Mouse (Mus musculus): ENCODE data around the gene Kif9. TPM values are rescaled to one million over a fixed set of nuclear protein-coding genes. Genes with fewer than 3 reads are reported as not detected.

Gene Kif9
- 1.9 and 3.6 TPM in 2 replicates for polyA plus RNA-seq (2012; rRNA removed)

DNA sequence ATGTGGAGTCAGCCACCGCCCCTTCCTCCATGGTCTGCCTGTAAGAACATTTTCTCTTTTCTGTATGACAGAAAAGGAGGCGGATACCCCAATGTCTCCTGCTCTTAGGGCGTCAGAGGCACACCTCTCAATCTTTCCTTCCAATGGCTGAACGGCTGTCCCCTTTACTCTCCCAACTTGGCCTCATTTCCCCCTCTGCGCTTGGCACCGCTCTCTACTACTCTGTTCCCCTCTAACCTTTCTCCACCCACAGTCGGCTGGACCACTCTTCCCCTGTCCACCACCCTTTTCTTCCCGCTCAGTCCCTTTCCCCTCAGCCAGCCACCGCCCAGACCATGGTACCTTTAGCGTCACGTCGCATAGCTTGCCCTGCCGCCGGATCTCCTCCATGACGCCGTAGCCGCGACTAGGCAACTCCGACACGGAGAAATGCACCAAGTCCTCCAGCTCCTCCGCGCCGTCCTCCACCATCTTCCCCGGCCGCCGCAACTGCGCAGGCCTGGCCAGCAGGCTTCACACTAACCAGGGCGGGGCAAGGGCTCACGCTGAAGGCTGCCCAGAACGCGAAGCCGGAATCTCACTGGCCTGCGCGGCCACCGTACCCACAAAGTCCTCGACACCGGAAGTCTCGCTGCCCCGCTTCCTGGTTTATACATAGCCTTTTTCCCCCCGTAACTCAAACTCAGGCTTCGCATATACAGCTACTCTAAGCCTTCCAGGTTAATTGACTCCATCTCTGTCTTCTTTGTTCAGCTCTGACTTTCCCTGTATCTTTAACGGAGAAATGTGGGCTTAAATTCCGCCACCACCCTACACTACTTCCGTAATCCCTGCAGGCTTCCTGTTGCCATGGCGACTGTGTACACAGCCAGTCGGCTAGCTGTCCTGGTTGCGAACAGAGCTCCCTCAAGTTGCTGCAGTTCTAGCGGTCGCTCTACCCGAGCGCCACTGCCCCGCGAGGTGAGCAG lies at the start of gene Kif9, which contains the start of gene Klhl18:
Gene Kif9, plus strand, starts transcription at position 835 of the 968 bp plus-strand sequence.
Gene Klhl18, minus strand, starts transcription at position 571 of the 968 bp plus-strand sequence.
- TF ChIP-seq POLR2A (IDR thresholded peaks at IDR 0.05; ENCODE audit: borderline replicate concordance, extremely low read depth, insufficient read depth, insufficient read length, poor library complexity, severe bottlenecking) (peak; percentile 71; the same call in 1 of the 2 replicates), CTCF (IDR thresholded peaks at IDR 0.05; ENCODE audit: borderline replicate concordance, extremely low read depth, insufficient read depth, insufficient read length) (no peak)
- DNase-seq (ENCODE audit: low read depth) = peak; percentile 99

DNA sequence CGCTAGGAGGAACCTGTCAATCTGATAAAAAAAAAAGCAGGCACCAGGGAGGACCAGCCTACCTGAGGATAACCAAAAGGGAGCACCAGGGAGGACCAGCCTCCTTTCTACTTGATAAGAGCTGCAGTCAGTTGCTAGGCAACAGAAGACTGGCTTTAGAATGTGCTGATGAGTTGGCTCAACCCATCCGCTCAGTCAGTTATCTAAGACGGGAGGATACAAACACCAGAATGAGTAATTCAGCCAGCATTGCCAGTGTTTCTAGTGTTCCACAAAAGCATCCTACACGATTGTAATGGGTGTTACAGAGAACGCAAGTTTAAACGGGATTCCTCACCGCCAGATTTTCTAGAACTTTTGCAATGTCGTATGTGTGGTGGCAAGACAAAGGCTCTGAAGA lies 45.5 kb upstream of the Kif9 start:
- no peak for TF ChIP-seq POLR2A (IDR thresholded peaks at IDR 0.05; ENCODE audit: borderline replicate concordance, extremely low read depth, insufficient read depth, insufficient read length, poor library complexity, severe bottlenecking)
- TF ChIP-seq CTCF (IDR thresholded peaks at IDR 0.05; ENCODE audit: borderline replicate concordance, extremely low read depth, insufficient read depth, insufficient read length) = no peak
- peak; percentile 22 for DNase-seq (ENCODE audit: low read depth)

DNA sequence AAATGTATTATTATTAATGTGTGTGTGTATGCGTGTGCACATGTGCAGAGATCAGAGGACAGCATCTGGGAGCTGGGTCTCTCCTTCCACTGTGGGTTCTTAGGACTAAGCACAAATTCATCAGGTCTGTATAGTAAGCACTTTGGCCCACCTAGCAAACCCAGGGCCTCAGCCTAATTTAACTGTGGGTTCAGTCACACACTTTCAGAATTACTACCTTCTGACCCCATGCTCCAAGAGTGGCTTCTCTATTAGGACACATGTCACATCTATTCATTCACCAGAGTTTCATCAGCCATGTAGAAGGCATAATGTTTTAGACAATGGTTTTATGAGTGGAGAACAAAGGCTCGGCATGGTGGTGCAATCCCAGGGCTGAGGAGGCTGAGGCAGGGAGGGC lies 43.7 kb upstream of the Kif9 start:
- DNase-seq (ENCODE audit: low read depth) = no peak
- TF ChIP-seq POLR2A (IDR thresholded peaks at IDR 0.05; ENCODE audit: borderline replicate concordance, extremely low read depth, insufficient read depth, insufficient read length, poor library complexity, severe bottlenecking) (no peak), CTCF (IDR thresholded peaks at IDR 0.05; ENCODE audit: borderline replicate concordance, extremely low read depth, insufficient read depth, insufficient read length) (no peak)

DNA sequence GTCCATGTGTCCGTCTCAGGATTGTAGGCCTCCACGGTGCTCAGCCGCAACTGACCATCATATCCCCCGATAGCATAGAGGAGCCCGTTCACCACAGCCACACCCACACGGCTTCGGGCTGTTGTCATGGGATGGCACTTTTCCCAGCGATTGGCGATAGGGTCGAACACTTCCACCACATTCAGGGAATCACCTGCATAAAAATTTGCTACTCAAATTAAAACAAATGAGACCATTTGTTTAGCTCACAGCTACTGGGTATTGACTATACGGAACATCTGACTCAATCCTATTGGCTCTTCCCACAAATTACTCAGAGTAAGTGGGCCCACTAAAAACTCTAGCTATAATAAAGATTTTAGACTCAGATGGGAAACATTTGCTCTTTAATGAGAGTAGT lies 40.7 kb upstream of the Kif9 start:
- DNase-seq (ENCODE audit: low read depth) = no peak
- TF ChIP-seq CTCF (IDR thresholded peaks at IDR 0.05; ENCODE audit: borderline replicate concordance, extremely low read depth, insufficient read depth, insufficient read length) (no peak), POLR2A (IDR thresholded peaks at IDR 0.05; ENCODE audit: borderline replicate concordance, extremely low read depth, insufficient read depth, insufficient read length, poor library complexity, severe bottlenecking) (no peak)

DNA sequence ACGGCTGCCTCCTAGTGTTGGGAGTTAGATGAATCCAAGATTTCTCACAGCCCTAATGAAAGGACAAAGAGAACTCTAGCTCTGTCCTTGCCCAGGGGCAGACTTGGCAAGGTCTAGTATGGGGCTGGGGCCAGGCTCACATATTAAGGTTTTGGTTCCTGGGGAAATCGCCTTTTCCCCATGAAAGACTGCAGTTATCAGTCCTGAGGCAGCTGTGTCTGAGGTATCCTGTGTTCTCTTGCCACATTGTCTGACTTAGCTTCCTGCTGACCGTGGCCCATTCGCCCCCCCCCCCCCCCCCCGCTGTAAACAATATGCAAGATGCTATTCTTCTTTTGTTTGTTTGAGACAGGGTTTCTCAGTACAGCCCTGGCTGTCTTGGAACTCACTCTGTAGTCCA lies 36.7 kb upstream of the Kif9 start:
- no peak for TF ChIP-seq CTCF (IDR thresholded peaks at IDR 0.05; ENCODE audit: borderline replicate concordance, extremely low read depth, insufficient read depth, insufficient read length)
- no peak for TF ChIP-seq POLR2A (IDR thresholded peaks at IDR 0.05; ENCODE audit: borderline replicate concordance, extremely low read depth, insufficient read depth, insufficient read length, poor library complexity, severe bottlenecking)
- DNase-seq (ENCODE audit: low read depth) = peak; percentile 16

DNA sequence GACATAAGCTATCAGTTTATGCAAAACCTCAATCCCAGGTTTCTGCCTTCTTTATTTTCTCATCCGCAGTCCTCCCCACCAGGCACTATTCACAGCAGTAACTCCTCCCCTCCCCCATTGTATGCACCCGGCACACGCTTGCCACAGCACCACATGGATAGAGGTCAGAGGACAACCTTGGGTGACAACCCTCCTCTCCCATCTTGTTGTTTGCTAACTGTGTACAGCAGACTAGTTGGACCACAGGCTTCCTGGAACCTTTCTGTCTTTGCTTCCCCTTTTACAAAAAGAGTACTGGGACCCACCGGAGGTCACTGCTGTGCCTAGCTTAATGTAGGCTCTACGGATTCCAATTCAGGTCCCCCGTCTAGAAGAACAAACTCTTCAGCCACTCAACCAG lies 36.2 kb upstream of the Kif9 start:
- DNase-seq (ENCODE audit: low read depth) = no peak
- TF ChIP-seq POLR2A (IDR thresholded peaks at IDR 0.05; ENCODE audit: borderline replicate concordance, extremely low read depth, insufficient read depth, insufficient read length, poor library complexity, severe bottlenecking) = no peak
- no peak for TF ChIP-seq CTCF (IDR thresholded peaks at IDR 0.05; ENCODE audit: borderline replicate concordance, extremely low read depth, insufficient read depth, insufficient read length)

DNA sequence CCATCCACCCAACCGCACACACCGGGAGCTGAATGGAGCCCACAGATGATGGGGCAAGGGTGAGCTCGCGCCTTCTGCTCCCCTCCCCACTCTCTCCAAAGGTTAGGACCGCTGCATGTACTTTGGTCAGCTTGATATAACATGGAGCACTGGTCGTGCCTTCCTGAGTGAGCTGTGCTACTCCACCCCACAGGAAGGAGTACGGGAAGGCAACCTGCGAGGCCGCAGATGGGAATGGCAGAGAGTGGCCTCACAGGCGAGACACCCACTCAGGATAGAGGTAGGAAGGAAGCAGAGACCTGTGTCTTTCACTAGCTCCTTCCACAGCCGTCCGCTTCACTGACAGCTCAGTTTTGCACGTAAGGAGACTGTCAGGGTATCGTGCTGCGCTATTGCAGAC lies 28.4 kb upstream of the Kif9 start:
- TF ChIP-seq CTCF (IDR thresholded peaks at IDR 0.05; ENCODE audit: borderline replicate concordance, extremely low read depth, insufficient read depth, insufficient read length) (no peak), POLR2A (IDR thresholded peaks at IDR 0.05; ENCODE audit: borderline replicate concordance, extremely low read depth, insufficient read depth, insufficient read length, poor library complexity, severe bottlenecking) (no peak)
- DNase-seq (ENCODE audit: low read depth) = no peak

DNA sequence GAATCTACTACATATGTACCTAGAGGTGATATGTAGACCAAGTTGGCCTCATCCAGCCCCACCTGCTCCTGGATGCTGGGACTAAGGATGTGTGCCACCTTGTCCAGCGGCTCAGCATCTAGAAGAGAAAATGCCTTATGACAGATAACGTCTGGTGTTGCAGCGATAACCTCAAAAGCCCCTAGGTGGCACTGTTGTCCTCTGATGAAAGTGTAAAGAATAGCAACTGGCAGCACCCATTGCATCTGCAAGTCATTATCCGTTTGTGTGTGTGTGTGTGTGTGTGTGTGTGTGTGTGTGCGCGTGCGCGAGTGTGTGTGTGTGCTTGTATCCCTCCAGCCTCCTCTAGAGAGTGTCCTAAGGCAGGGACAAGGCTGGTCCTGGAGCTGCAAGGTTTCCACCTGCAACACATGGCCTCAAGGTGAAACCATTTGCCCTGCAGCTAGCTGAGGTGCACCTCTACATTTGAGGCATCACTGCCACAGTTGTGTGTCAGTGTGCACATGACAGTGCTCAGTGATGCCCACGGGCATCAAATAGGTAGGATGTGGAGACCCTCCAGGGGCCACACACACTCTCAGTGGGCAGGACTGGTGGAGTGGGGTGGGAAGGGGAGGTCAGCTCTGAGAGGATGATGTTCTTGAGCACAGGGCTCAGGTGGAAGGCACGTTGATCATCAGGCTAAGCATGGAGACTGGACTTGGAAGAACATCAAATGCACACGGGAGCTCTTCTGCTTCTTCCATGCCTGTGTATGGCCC lies 27.7 kb upstream of the Kif9 start:
- peak; percentile 76; the same call in 1 of the 2 replicates for TF ChIP-seq CTCF (IDR thresholded peaks at IDR 0.05; ENCODE audit: borderline replicate concordance, extremely low read depth, insufficient read depth, insufficient read length)
- TF ChIP-seq POLR2A (IDR thresholded peaks at IDR 0.05; ENCODE audit: borderline replicate concordance, extremely low read depth, insufficient read depth, insufficient read length, poor library complexity, severe bottlenecking) = no peak
- peak; percentile 94 for DNase-seq (ENCODE audit: low read depth)

DNA sequence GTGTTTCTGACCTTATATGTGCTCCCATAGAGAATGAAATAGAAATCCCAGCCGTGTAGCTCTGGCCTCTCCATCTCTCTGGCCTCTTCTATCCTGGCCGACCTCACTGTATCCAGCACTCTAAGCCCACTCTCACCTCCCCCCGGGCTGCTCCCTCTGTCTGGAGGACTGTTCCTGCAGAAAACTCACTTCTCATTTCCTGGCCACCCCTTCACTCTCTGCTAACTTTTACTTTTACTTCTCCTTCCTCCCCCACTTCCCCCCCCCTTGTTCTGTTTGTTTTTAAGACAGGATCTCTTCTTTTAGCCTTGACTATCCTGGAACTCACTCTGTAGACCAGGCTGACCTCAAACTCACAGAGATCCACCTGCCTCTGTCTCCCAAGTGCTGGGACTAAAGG lies 24.2 kb upstream of the Kif9 start:
- DNase-seq (ENCODE audit: low read depth) = no peak
- TF ChIP-seq CTCF (IDR thresholded peaks at IDR 0.05; ENCODE audit: borderline replicate concordance, extremely low read depth, insufficient read depth, insufficient read length) = no peak
- TF ChIP-seq POLR2A (IDR thresholded peaks at IDR 0.05; ENCODE audit: borderline replicate concordance, extremely low read depth, insufficient read depth, insufficient read length, poor library complexity, severe bottlenecking) = no peak

DNA sequence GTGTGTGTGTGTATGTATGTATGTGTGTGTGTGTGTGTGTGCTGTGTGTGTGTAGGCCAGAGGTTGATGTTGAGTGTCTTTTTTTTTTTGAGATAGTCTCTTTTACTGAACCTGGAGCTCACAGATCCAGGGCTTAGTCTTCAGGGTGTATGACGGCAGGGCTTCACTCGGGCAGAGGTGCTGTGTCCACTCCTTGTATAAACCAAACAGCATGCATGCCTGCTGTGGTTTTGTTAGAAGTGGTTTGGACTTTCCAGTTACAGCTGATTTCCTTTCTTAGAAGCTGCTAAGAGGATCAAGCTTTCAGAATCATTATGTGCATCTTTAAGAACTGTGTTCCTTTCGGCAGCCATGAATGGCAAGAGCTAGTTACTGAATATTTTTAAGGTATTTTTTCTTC lies 18.8 kb upstream of the Kif9 start:
- TF ChIP-seq POLR2A (IDR thresholded peaks at IDR 0.05; ENCODE audit: borderline replicate concordance, extremely low read depth, insufficient read depth, insufficient read length, poor library complexity, severe bottlenecking) = no peak
- no peak for TF ChIP-seq CTCF (IDR thresholded peaks at IDR 0.05; ENCODE audit: borderline replicate concordance, extremely low read depth, insufficient read depth, insufficient read length)
- DNase-seq (ENCODE audit: low read depth) = no peak

DNA sequence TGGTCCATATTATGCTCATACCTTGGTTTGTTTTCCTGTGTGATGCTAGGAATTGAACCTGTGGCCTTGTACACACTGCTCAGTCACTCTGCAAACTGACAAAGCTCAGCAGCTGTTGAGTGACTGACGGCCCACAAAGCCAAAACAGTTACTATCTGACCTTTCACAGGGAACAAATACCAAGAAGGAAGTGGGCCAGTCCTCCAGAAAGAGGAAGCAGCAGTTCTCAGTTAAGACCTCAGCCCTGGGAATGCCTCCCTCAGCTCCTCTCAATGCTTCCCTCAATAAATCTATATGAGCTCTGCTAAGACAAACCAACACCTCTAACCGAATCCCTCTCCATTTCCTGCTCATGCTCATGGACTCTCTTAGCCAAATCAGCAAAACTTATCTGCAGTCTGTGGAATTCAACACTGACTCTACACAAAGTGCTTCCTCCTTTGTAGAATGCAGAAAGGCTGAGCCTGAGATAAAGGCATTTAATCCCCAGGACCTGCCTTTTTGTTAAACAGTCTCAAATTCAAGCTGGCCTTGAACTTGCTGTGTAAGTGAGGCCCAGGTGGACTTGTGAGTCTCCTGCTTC lies 17.5 kb upstream of the Kif9 start:
- no peak for DNase-seq (ENCODE audit: low read depth)
- no peak for TF ChIP-seq CTCF (IDR thresholded peaks at IDR 0.05; ENCODE audit: borderline replicate concordance, extremely low read depth, insufficient read depth, insufficient read length)
